Mouse (Mus musculus): ENCODE measurements around the gene Rcc1l.

DNA sequence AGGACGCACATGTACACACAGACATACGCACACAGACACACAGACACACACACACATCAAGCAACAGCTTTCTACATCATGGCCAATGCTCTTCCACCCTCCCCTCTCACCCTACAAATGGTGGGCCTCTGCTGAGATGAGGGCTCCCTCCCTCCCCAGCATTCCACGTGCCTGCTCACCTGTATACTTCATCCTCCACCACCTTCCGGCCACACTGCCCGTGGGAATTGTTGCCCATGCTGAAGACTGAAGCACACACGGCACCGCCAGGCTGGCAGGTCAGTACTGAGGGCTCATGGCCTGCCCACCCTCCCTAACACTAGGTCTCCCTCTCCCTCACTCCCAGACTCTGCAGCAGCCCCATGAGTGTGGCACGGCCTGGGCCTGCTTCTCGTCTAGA lies 8.5 kb downstream of the Rcc1l start:
- TF ChIP-seq CTCF (IDR thresholded peaks at IDR 0.05; ENCODE audit: extremely low read depth, insufficient read length, insufficient replicate concordance, low read depth, low read length) (no peak), POLR2A (IDR thresholded peaks at IDR 0.05; ENCODE audit: low read depth, low read length) (no peak)
